Mouse (Mus musculus) thymus, adult 18-20 months (tissue): ENCODE data around the gene Hkdc1.
"Not testable (repeated sequence)": the region's sequence is repeated elsewhere in the genome, so short reads cannot be mapped to it uniquely, and the experiment has no call there.

Experiments used
- DNase-seq, 2 experiments: peaks; one replicate each; pipeline ENCODE4 v3.0.0; 2022; ENCODE audit warnings: mixed read lengths in 2 of 2

Gene Hkdc1

DNA sequence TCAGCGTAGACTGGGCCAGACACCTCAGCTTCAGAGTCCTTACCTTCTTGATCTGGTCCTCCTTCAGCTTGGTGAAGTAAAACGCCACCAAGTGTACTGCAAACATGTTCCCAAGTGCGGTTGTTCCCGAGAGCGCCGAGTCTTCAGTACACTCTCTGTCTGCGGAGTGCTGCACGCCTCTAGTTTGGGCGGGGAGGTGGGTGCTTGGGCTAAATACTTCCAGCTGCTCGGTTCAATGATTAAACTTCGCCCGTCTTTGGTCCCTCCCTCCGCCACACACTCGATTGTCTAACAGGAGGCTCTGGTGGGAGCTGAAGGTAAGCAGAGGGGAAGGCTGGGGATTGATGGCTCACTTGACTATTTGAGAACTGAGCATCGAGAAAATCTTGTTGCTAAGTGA lies at the start of gene Hkdc1:
Gene Hkdc1 (minus strand): TSS at position 237 of the 400 bp plus-strand sequence.
- DNase-seq = no peak

DNA sequence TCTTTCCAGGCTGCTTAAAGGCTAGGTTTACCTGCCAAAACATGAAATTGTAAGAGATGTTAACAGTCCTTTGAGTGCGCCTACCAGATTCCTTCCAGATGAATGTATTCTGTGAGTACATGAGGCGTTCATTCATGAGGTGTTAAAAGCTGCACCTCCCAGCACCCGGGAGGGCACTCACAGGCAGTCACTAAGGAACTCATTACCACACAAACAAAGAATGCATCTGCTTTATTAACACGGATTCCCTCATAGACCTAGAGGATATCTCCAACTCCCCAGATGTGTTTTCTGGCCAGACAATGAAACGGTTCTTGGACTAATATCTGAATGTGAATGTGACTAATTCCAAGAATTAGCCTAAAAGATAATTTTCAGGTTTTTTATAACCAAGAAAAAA lies 48.8 kb upstream of the Hkdc1 start:
- DNase-seq = no peak

- DNase-seq = no peak
These were observed 47.4 kb upstream of the Hkdc1 start for GRCm38 (mm10) chr10:62469736-62470135.

DNA sequence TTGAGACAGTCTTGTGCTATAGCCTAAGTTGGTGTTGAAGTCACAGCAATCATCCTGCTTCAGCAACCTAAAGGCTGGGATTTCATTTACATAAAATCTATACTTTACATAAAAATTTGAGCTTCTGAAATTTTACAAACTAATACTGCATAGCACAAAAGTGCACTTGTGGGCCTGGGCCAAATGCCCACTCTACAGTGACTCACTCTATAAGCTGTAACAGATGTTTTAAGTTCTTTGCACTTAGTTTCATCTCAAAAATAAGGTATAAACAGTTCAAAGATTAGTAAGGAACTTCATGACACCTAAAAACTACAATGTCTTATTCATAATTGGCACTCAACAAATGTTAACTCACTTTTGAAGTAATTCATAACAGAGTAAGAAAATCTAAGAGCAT lies 39.0 kb upstream of the Hkdc1 start:
- no peak for DNase-seq

DNA sequence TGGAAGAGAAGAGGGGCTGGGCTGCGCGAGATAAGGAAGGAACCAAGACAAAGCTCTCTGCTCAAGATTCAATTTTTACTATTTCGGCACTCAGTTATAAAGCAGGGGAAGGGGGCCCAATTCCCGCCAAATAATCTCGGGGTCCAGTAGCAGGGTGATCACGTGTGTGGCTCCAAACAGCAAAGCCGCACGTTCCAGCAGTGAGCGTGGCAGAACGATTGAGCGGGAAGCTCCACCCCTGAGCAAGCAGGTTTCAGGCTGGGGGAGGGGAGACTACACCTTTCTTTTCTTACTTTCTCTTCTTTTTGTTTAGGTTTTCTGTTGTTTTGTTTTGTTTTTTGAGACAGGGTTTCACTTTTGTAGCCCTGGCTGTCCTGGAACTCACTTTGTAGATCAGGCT lies 29.7 kb upstream of the Hkdc1 start:
- DNase-seq = not testable (repeated sequence)

DNA sequence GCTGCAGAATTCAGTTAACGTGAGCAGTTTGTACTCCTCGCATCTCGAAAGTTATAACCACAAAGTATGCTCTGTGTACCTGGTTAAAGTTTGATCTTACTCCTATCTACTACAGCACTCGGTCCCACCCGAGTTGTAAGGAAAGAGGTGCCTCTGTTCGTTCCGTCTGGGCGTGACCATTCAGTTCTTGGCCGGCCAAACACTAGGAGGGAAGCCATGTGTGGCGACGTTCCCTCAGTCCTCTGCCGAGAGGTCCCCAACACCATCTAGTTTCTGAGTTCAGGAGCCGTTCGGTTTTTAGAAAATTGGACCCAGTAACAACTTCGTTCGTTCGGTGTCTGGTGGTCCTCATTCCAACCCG lies 28.0 kb upstream of the Hkdc1 start:
- DNase-seq = no peak

DNA sequence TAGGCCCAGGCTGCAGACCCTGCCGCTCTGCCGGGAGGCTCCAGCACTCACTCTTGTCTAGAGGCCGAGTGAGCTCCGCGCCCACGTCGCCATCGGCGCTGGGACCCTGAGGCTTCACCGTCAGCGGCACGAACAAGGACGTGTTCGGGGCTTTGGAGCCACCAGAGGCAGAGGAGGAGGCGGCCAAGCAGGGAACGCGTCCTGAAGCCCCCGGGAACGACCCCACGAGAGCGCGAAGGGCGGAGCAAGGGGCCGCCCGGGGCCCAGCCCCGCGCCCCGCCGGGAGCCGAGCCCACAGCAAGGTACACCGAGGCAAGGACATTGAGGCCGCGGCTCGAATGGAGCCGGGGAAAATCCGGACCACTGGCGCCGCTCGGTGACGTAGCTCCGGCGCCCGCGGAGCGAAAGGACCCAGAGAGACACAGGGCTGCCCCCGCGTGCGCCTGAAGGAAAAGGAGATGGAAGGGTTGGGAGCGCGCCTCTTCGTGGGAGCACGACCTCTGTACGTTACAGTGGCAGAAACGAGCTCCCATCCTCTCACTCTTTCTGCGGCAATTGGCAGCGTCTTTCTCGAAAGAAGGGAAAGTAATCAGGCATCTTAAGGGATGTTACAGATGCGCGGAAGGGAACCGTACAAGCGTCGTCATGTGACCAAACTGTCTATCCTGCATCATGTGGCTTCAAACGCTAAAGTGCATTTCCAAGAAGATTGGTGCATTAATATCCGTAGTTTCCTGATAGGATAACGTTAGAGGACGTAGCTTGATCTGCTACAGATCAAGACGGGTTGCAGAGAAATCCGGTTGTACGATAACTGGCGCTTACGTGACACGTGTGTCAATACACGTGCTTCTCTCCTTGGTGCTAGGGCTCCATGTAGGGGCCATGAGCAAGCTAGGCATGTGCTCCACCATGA lies 27.3 kb upstream of the Hkdc1 start, which contains the start of the genes 4930507D05Rik and Supv3l1:
Gene 4930507D05Rik (plus strand): TSS at position 126 of the 916 bp plus-strand sequence.
Gene Supv3l1 (minus strand): TSS at position 375 of the 916 bp plus-strand sequence.
- DNase-seq = peak; percentile 63 to 77

DNA sequence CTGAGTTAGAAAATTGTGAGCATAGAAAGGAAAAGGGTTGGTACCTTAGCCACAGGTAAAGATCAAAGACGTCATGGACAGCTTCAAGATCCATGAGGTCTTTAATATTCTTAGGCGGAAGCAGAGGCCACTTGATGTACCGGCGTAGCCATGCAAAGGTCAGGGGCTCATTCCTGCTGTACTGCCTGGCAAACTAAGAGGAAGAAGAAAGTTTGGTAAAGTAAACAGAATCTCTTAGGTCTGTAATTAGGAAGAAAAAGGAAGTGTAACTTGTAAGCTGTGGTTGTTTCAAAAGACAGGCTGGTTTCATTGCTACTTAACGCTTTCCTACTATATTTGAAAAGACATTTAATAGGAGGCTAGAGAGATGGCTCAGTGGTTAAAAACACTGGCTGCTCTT lies 8.1 kb upstream of the Hkdc1 start:
- no peak for DNase-seq

DNA sequence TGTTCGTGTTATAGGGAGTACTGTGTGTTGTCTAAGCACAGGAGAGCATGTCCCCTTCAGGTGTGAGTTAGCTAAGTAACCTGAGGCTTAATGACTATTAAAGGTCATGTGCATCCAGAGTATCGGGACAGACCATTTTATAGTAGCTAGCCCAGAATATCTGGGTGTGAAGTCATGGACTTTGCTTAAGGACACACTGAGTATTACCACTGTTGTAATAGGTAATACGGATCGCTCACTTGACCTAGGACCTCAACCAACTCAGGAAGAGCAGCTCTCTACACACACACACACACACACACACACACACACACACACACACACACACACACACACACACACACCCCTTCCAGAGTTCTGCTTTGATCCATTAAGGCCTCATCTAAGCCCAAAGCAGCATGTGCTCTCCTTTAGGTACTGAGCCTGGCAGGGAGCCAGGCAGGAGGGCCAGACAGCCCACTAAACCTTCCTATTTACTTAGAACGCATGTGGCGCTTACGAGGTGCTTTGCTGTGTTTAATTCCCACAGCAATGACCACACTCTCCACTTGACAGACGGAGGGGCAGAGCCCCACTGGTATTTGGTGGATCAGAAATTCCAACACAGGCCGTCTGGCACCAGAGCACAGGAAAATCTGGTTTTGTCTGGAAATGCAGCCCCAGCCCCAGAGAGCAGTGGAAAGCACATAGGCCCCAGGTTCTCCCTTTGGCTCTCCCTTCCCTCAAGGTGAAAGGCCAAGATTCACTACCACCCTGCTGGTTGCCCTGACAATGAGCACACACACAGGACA lies 3.0 kb upstream of the Hkdc1 start:
- no peak for DNase-seq

DNA sequence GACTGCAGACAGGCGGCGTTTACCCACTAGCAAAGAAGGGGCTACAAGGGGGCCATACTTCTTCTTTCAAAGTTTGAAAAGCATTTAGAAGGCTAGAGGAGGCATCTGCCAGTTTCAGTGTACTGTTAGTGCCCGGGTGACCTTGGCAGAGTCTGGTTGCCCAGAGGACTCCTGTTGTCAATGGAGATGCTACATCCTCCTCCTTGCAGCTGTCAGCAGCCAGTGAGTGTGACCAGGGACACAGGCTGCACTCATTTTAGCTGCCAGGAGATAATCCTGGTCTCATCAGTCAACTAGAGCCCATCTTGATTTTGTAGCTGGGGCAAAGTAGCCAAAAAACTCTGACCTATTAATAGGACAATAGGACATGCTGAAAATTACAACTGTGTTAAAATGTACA lies 1.2 kb downstream of the Hkdc1 start:
- DNase-seq = no peak

- no peak for DNase-seq
These were observed 1.9 kb downstream of the Hkdc1 start for GRCm38 (mm10) chr10:62420399-62420798.

GRCm38 (mm10) chr10:62419422-62419821 lies 2.9 kb downstream of the Hkdc1 start:
- no peak for DNase-seq

- DNase-seq = no peak
These were observed 3.4 kb downstream of the Hkdc1 start for GRCm38 (mm10) chr10:62418831-62419356.

GRCm38 (mm10) chr10:62413606-62413982 lies 8.7 kb downstream of the Hkdc1 start:
- DNase-seq = no peak

DNA sequence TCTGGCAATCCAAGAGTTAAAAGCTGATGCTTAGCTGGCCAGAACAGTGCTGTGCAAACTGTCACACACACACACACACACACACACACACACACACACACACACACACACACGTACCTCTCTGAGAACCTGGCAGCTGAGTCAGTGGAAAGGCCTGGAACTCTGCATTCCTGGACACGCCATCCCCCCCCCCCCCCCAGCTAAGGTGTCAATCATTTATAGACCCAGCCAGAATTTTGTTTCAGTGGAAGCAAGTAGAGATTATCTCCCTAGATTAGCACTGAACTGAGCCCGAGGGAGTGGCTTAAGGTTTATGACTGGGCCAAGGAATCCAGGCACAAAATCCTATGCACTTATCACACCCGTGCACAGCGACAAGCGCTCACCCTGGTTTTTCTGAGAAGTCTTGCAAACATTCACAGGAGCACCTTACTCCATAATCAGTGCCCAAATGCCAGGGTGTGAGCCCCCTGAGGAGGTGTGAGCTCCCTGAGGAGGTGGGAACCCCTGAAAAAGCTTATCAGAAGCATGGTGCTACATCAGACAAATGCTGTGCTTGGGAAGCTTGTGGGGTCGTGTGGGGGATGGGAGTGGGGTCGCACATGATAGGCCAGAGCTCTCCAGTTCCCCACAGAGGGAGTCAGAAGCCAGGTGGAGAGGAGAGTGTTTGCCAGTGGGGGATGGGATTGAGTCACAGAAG lies 9.2 kb downstream of the Hkdc1 start:
- no peak for DNase-seq

- no peak for DNase-seq
These were observed 10.6 kb downstream of the Hkdc1 start for GRCm38 (mm10) chr10:62411431-62412410.

- DNase-seq = peak; percentile 17 to 25
These were observed 11.3 kb downstream of the Hkdc1 start for GRCm38 (mm10) chr10:62410943-62411342.

- DNase-seq = peak; percentile 45 to 54
These were observed 17.4 kb downstream of the Hkdc1 start for GRCm38 (mm10) chr10:62404901-62405300.

- DNase-seq = no peak
These were observed 20.6 kb downstream of the Hkdc1 start for GRCm38 (mm10) chr10:62401641-62402111.

DNA sequence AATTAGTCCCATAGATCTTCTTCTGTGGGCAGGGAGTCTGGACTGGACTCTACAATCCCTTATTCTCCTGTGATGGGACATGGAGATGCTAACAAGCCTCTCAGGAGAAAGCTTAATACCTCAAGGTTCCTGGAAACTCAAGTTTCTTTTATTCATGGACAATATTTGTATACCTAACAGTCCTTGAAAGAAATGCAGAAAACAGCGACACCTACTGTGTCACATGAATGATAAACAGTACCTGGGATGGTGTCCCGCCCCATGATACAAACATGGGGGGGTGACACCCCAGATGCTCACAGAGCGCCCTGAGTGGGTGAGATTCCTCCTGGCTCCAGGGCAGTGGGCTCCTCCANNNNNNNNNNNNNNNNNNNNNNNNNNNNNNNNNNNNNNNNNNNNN lies 39.3 kb downstream of the Hkdc1 start:
- DNase-seq = no peak

DNA sequence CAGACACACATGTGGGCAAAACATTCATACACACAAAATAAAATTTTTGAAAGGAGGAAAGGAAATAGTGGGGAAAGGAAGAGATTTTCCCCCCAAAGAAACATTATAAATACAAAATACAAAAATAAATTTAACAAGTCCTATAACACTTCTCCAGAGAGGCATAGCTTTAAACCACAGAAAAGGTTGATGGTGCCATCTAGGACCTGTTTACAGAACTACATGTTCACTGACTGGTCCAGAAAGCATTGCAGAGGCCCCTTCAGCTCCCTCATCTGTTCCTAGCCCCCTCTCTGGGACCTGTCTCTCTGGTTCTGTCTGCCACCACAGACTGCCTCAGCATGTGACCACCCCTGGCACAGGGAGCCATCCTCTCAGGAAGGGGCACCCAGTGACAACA lies 41.4 kb downstream of the Hkdc1 start:
- DNase-seq = no peak
